Mouse (Mus musculus) heart, embryonic 16.5 days (tissue): ENCODE measurements around the gene Slc29a2. TPM values are rescaled to one million over a fixed set of nuclear protein-coding genes. Genes with fewer than 3 reads are reported as not detected.

Experiments
- ATAC-seq: fragments of 200-750 bp; cut with Nextera tagmentation; replicated peaks from 2 replicates; pipeline ENCODE4 v1.8.0; 2017; ENCODE audit warnings: moderate number of reproducible peaks; ENCODE audit not compliant: insufficient read depth, low FRiP score; ENCODE audit errors: extremely low read depth
- H3K27ac ChIP-seq: fragments of 300-500 bp; sonication (generic); 2 replicates; pipeline ENCODE4 v1.5.1; 2014; ENCODE audit warnings: mild to moderate bottlenecking, low read length, control low read depth, moderate library complexity
- H3K27me3 ChIP-seq: fragments of 300-500 bp; sonication (generic); 2 replicates; pipeline ENCODE4 v1.6.1; 2014; ENCODE audit warnings: low read length, mixed read lengths; ENCODE audit not compliant: control insufficient read depth, insufficient read depth
- H3K36me3 ChIP-seq: fragments of 300-500 bp; sonication (generic); 2 replicates; pipeline ENCODE4 v1.6.1; 2014; ENCODE audit not compliant: control insufficient read depth, insufficient read depth
- H3K4me1 ChIP-seq: fragments of 300-500 bp; sonication (generic); 2 replicates; pipeline ENCODE4 v1.6.1; 2014; ENCODE audit warnings: low read length, mixed read lengths; ENCODE audit not compliant: control insufficient read depth, insufficient read depth
- H3K4me2 ChIP-seq: fragments of 300-500 bp; sonication (generic); 2 replicates; pipeline ENCODE4 v1.6.1; 2014; ENCODE audit warnings: low read depth, mild to moderate bottlenecking, control low read depth, low read length
- H3K4me3 ChIP-seq: fragments of 300-500 bp; sonication (generic); 2 replicates; pipeline ENCODE4 v1.5.1; 2014; ENCODE audit warnings: mild to moderate bottlenecking, control low read depth, low read length
- H3K9ac ChIP-seq: fragments of 300-500 bp; sonication (generic); 2 replicates; pipeline ENCODE4 v1.6.1; 2014; ENCODE audit warnings: low read length, control low read depth
- H3K9me3 ChIP-seq: fragments of 300-500 bp; sonication (generic); replicated peaks from 2 replicates; pipeline ENCODE4 v1.6.1; 2016; ENCODE audit warnings: low read length; ENCODE audit not compliant: control insufficient read depth
- WGBS: fragments of 180-500 bp; shearing (Covaris S2); extraction: QIAGEN DNeasy Blood & Tissue Kit; methylation state at CpG from one replicate; pipeline ENCODE4 v1.1.7; 2014; 5-methylcytosine and 5-hydroxymethylcytosine counted together
- polyA plus RNA-seq: library from polyadenylated mRNA; unstranded; fragments of >200 nt; fragmentation: Nextera tagmentation; extraction: Ambion mirVana; gene quantifications from 2 replicates; pipeline ENCODE4 v1.2.1, GENCODE M21; 2015

Slc29a2 gene
- polyA plus RNA-seq = 12.6 and 13.8 TPM in 2 replicates

DNA sequence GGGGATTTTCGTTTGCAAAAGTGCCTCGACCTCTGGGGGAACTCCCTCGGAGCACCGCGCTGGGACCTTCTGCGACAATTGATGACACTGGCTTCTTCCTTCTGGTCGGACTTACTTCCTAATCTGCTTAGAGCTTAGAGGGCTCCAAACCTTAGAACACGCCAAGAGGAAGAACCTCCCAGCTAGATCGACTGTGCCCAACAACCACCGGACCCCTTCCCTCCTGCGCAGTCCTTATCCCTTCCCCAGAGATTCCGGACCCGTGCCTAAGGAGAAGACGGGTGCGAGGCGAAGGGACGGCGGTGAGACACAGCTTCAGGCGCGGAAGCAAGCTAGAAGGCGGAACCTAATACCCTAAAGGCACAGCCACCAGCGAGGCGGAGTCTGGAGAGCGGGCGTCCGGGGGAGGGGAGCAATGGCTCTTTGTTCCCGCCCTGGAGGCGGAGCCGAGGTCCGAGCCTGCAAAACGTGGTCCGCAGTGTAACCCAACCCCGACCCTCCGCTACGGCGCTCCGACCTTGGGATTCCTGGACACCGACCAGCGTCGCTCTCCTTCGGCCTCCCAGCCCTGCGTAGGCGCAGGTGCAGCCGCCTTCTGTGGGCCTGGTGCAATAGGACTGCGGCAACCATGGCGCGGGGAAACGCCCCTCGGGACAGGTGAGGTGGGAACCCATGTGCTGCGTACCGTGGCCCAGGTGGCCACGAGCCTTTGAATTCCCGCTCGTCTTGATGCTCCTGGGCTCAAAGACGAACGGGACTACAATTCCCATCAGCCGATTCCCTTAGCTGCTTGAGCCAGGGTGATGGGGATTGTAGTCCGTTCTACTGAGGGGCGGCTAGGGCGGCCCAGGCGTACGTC, at the start of gene Slc29a2:
Gene Slc29a2, plus strand, starts transcription at position 240 of the 859 bp plus-strand sequence.
- Histone ChIP-seq H3K4me2 (peak within 1 kb of the TSS; percentile 91), H3K27ac (peak within 1 kb of the TSS; percentile 96), H3K9me3 (no peaks in the 10 kb centered on the region), H3K27me3 (no peaks in the 10 kb centered on the region), H3K36me3 (peaks cover 18% of the 10 kb centered on the region), H3K4me1 (peaks cover 6% of the 10 kb centered on the region), H3K4me3 (peak within 1 kb of the TSS; percentile 84), H3K9ac (peak within 1 kb of the TSS; percentile 90)
- peak; percentile 97 for ATAC-seq
- under 1% methylated on average over 62 of the region's 62 CpGs for WGBS

DNA sequence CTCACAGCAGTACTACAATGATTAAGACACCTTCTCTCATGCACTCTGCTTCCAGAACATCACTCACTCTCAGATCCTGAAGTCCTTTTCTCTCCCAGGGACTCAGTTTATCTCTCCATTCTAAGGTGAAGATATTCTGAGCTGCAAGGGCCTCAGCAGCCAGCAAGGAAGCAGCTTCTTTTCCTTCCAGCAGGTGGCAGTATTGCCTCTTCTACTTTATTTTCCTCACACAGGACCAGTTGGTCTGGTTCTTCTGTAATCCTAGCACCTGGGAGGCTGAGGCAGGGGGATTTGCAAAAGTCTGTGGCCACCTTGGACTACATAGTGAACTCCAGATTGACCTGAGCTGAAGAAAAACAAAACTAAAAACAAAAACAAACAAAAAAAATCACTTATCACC, 41.9 kb upstream of the Slc29a2 start:
- Histone ChIP-seq H3K4me3 (no peak overlapping the region), H3K4me1 (no peaks in the 10 kb centered on the region), H3K36me3 (no peaks in the 10 kb centered on the region), H3K9me3 (no peaks in the 10 kb centered on the region), H3K4me2 (no peak overlapping the region), H3K27ac (no peak overlapping the region), H3K27me3 (peaks cover 13% of the 10 kb centered on the region), H3K9ac (no peak overlapping the region)
- ATAC-seq = no peak

DNA sequence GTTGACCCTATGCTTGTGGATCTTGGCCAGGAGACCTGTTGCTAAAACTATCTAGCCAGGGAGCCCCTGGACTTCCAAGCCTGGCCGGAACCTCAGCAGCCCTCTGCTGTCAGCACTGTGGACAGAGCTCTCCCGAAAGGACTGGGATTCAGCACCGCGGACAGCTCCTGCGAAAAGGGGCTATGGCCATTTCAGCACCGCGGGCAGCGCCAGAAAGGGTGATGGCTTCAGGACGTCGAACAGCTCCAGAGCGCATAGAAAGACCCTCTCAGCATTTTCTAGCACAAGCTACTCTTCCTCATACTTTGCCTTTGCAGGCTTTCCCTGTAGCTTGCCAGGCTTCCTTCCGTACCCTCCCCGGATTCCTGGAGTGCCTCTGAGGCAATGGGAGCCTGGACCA, 34.6 kb upstream of the Slc29a2 start:
- H3K9ac ChIP-seq = no peak overlapping the region
- peaks cover 29% of the 10 kb centered on the region for H3K27me3 ChIP-seq
- H3K36me3 ChIP-seq = no peaks in the 10 kb centered on the region
- no peak overlapping the region for H3K27ac ChIP-seq
- H3K9me3 ChIP-seq = no peaks in the 10 kb centered on the region
- peaks cover 22% of the 10 kb centered on the region for H3K4me1 ChIP-seq
- H3K4me2 ChIP-seq = no peak overlapping the region
- no peak overlapping the region for H3K4me3 ChIP-seq
- WGBS = 2% methylated on average over 13 of the region's 13 CpGs
- peak; percentile 33; the same call in 1 of the 2 replicates for ATAC-seq

DNA sequence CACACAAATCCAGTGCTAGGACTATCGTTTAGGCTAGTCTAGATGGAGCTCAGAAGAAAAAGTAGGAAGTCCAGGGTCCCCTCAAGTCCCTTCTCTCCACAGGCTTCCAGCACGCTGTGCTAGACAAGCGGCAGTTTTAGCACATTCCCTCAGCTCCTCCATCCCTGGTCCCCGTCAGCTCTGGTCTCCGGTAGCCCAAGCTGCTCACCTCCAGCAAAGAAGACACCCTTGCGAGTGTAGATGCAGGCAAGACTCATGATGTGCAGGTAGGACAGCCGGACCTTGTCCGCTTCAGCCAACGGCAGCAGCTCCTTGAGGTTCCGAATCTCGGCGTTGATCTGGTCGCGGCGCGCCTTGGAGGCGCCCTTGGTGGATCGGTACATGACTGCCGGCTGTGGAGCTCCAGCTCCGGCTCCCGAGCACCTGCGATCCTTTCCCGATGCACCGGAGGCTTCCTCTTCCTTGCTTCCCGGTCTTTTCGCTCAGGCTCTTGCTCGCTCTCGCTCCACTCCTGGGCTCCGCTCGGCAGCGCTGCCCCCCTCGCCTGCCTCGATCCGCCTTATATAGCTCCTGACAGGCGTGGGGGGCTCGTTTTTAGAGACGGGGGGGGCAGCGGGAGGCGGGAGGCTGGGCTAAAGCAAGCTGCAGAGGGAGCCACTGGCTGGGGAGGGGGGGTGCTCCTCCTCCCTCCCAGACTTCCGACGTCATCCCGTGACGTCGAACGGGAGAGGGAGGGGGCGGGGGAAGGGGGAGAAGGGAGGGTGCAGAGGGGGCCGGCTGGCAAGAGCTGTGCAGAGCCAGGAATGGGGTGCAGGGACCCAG, 34.0 kb upstream of the Slc29a2 start:
- ATAC-seq = no peak
- H3K9me3 ChIP-seq = no peaks in the 10 kb centered on the region
- no peaks in the 10 kb centered on the region for H3K36me3 ChIP-seq
- H3K4me1 ChIP-seq = peaks cover 23% of the 10 kb centered on the region
- WGBS = 21% methylated on average over 46 of the region's 47 CpGs
- no peak overlapping the region for H3K4me3 ChIP-seq
- H3K27ac ChIP-seq = no peak overlapping the region
- no peak overlapping the region for H3K9ac ChIP-seq
- peaks cover 27% of the 10 kb centered on the region for H3K27me3 ChIP-seq
- no peak overlapping the region for H3K4me2 ChIP-seq

DNA sequence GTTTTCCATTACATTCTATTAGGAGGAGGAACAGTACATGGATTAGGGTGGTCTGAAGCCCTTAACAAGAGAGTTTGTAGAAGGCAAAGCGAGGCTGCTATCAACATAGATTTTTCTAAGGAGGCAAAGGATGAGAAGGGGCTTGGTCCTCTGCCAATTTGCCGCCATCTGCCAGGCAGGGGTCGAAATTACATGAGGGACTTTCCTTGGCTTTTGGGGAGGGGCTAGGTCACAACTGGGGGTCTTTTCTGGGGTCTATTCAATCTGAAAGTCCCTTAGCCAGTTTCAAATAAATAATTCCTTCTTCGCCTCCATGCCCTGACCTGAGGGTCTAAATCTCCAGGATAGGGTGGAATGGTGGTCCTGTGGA, 33.4 kb upstream of the Slc29a2 start, which contains the start of gene Npas4:
Gene Npas4, minus strand, starts transcription at position 61 of the 370 bp plus-strand sequence.
- no peak for ATAC-seq
- no peaks in the 10 kb centered on the region for H3K36me3 ChIP-seq
- H3K27ac ChIP-seq = no peak within 1 kb of the TSS
- no peaks in the 10 kb centered on the region for H3K9me3 ChIP-seq
- no peak within 1 kb of the TSS for H3K9ac ChIP-seq
- WGBS = 11% methylated on average over 4 of the region's 4 CpGs
- peak within 1 kb of the TSS; percentile 16; the same call in 1 of the 2 replicates for H3K4me3 ChIP-seq
- H3K4me1 ChIP-seq = peaks cover 23% of the 10 kb centered on the region
- H3K4me2 ChIP-seq = peak within 1 kb of the TSS; percentile 54
- peaks cover 23% of the 10 kb centered on the region for H3K27me3 ChIP-seq

DNA sequence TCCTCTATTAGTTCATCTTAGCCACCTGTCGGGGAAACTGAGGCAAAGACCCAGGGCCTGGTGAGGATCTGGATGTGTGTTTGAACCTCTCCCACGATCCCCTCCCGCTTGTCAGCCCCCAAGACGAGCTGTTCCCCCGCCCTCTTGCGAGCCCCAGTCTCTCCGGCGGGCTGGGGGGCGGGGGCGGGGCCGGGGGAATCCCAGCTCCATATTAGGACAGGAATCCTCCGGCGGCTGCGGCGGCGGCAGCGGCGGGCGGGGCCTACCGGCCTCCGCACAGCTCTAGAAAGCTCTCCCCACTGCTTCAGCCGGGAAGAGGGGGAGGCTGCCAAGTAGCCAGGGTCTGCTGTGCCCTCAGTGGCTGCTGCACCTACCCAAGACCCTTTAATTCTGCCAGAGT, 32.9 kb upstream of the Slc29a2 start:
- no peaks in the 10 kb centered on the region for H3K9me3 ChIP-seq
- WGBS = 1% methylated on average over 21 of the region's 22 CpGs
- H3K4me2 ChIP-seq = peak overlapping the region; percentile 54
- peaks cover 23% of the 10 kb centered on the region for H3K4me1 ChIP-seq
- no peak overlapping the region for H3K27ac ChIP-seq
- H3K4me3 ChIP-seq = peak overlapping the region; percentile 16; the same call in 1 of the 2 replicates
- no peak for ATAC-seq
- H3K9ac ChIP-seq = no peak overlapping the region
- peaks cover 23% of the 10 kb centered on the region for H3K27me3 ChIP-seq
- no peaks in the 10 kb centered on the region for H3K36me3 ChIP-seq

DNA sequence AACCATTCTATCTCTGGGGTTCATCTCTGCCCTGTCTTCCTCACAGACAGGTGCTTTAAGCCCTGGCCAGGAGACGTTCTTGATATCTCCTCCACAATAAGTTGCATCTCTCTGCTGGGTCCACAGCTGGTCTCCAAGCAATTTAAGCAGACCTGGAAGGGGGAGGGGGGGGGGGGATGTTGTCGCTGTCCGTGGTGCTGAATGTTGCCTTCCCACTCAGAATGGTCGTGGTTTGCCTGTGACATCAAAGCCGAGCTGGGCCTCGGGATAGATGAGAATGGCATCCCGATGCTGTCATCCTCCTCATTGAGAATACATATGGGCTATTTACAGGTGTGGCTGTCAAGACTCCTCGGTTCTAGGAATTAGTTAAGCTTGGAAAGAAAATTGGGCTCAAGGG, 31.3 kb upstream of the Slc29a2 start:
- Histone ChIP-seq H3K9me3 (no peaks in the 10 kb centered on the region), H3K36me3 (no peaks in the 10 kb centered on the region), H3K9ac (no peak overlapping the region), H3K4me2 (no peak overlapping the region), H3K4me1 (peaks cover 23% of the 10 kb centered on the region), H3K27me3 (peaks cover 23% of the 10 kb centered on the region), H3K4me3 (no peak overlapping the region), H3K27ac (peak overlapping the region; percentile 46; the same call in 1 of the 2 replicates)
- no peak for ATAC-seq
- 8% methylated on average over 8 of the region's 8 CpGs for WGBS

DNA sequence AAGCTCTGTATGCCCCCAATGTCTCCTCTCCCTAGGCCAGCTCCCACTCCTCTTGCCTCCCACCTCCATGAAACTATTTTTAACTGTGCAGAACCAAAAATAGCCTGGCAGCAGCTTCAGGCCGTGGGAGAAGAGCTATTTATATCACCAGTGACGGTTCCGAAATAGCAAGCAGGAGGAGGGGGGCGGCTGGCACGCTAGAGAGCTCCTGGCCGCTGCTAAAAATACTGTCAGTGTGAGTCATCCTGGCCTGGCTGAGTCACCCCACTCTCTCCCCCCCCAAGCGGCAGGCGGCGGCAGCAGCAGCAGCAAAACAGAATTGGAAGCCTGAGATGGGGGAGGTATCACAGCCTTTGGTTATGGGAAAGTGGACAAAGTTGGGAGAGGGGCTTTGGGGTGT, 30.8 kb upstream of the Slc29a2 start:
- H3K27me3 ChIP-seq = peaks cover 23% of the 10 kb centered on the region
- H3K9me3 ChIP-seq = no peaks in the 10 kb centered on the region
- no peaks in the 10 kb centered on the region for H3K36me3 ChIP-seq
- peak overlapping the region; percentile 46; the same call in 1 of the 2 replicates for H3K27ac ChIP-seq
- peaks cover 23% of the 10 kb centered on the region for H3K4me1 ChIP-seq
- peak overlapping the region; percentile 16; the same call in 1 of the 2 replicates for H3K4me2 ChIP-seq
- WGBS = 0% methylated on average over 9 of the region's 9 CpGs
- ATAC-seq = peak; percentile 94
- no peak overlapping the region for H3K9ac ChIP-seq
- H3K4me3 ChIP-seq = no peak overlapping the region

DNA sequence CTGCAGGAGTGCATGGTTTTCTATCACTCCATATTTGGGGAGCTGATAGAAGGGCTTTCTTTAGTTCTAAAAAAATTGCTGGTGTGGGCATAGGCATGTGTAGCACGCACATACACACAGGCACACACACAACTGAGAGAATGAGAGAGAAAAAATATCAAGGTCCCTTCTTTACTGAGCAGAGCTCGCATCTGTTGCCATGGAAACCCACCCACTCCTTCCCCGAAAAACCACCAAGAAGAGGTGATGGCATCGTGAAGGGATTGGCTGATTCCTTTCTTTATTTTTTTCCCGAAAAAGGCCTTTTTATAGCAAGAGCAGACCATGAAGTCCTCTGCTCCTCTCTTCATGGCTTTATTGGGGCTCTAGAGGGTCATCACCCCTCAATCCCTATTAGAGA, 29.6 kb upstream of the Slc29a2 start:
- no peak overlapping the region for H3K27ac ChIP-seq
- ATAC-seq = no peak
- peaks cover 23% of the 10 kb centered on the region for H3K4me1 ChIP-seq
- no peaks in the 10 kb centered on the region for H3K9me3 ChIP-seq
- H3K36me3 ChIP-seq = no peaks in the 10 kb centered on the region
- no peak overlapping the region for H3K4me3 ChIP-seq
- no peak overlapping the region for H3K9ac ChIP-seq
- no peak overlapping the region for H3K4me2 ChIP-seq
- peaks cover 23% of the 10 kb centered on the region for H3K27me3 ChIP-seq
- WGBS = 58% methylated on average over 5 of the region's 5 CpGs
